Mouse (Mus musculus) embryonic stem cell, embryonic (primary cell): ENCODE measurements around the gene Cts3.
"Not testable (repeated sequence)": the region's sequence is repeated elsewhere in the genome, so short reads cannot be mapped to it uniquely, and the experiment has no call there.

Experiments
- CTCF ChIA-PET, 4 experiments: fragments of 300-600 bp in 2 of 4; fragments of 350-600 bp in 2 of 4; sonication (Branson Sonifier 250); formaldehyde crosslinking; loops; one replicate each; lab custom pipeline; 2022; ENCODE audit warnings: inconsistent platforms in 2 of 4; lab: Charles Lee
- POLR2A ChIA-PET, 4 experiments: fragments of 300-600 bp in 2 of 4; fragments of 350-600 bp in 2 of 4; sonication (Branson Sonifier 250); formaldehyde crosslinking; loops; one replicate each; lab custom pipeline; 2022; ENCODE audit warnings: antibody characterized with exemption in 4 of 4, inconsistent platforms in 1 of 4; lab: Charles Lee

Gene Cts3

GRCm38 (mm10) chr13:61570027-61570426 is at the start of gene Cts3:
Gene Cts3, minus strand, starts transcription at chr13:61570127.
- ChIA-PET POLR2A (no interaction called here), CTCF (interaction anchor here in 1 of 4 experiments (0.6 kb wide), 1 partner anchor 328 kb away, joined by 3 read pairs; no protein-coding TSS in a partner anchor)

GRCm38 (mm10) chr13:61568074-61568473 is 1.9 kb downstream of the Cts3 start, which contains the start of gene Gm49352:
Gene Gm49352, minus strand, starts transcription at chr13:61568174.
- POLR2A ChIA-PET, CTCF ChIA-PET: not testable (repeated sequence)

- CTCF ChIA-PET = no interaction called here
Observed at GRCm38 (mm10) chr13:61541631-61542030, 28.3 kb downstream of the Cts3 start, which contains the start of gene Ctsm. Gene Ctsm, minus strand, starts transcription at chr13:61541839.

More at GRCm38 (mm10) chr13:61541631-61542030, 28.3 kb downstream of the Cts3 start, which contains the start of gene Ctsm:
- POLR2A ChIA-PET = no interaction called here
